Mouse (Mus musculus): ENCODE results near the gene 4930412O13Rik. TPM values are rescaled to one million over a fixed set of nuclear protein-coding genes. Genes with fewer than 3 reads are reported as not detected.
A peak's percentile ranks its signal among the peaks of the same experiment; 100 is the strongest.

Gene 4930412O13Rik
- polyA plus RNA-seq, 1 experiment, result not detected

DNA sequence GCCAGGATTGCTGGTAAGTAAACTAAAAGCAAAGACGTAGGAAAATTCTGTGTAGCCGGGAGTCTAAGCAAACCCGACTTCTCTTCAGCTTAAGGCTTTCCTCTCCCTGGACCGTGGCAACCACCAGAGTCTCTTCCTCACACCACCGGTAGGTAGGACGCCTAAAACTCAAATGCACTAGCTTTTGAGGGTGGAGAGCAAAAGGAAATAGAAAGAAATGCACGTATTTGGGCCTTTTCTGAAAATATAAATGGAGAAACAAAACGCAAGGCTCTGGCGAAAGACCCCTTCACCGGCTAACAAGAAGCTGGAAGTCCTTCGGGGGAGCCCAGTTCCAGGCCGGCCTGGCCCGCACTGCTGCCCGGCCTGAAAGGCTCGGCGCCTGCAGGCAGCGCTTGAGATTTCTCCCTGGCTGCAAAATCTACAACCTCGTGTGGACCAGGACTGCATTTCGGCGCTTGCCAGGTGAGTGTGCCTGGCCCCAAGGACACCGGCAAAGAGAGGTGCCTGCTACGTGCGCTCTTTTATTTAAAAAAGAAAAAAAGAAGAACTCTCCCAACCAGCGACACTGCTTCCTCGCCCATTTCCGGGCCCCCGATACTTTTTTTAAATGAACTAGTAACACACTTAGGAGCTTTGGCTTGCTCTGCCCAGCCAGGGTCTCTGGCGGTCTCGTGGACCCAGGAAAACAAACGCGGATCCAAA, 4.3 kb upstream of the 4930412O13Rik start:
- 26% methylated on average over 31 of the region's 31 CpGs for WGBS
- no peak for DNase-seq
- H3K4me3 ChIP-seq (replicated peaks; ENCODE audit: insufficient read depth, low read depth, low read length), result no peak overlapping the region
- no peak overlapping the region for H3K27ac ChIP-seq (ENCODE audit: insufficient read depth, low read length)
- no peaks in the 10 kb centered on the region; the same call in 1 of the 2 replicates for H3K4me1 ChIP-seq (ENCODE audit: control insufficient read depth, insufficient read depth, low read length)
- TF ChIP-seq CTCF (IDR thresholded peaks at IDR 0.05; ENCODE audit: borderline replicate concordance, insufficient read depth, low read depth, low read length) (no peak), POLR2A (IDR thresholded peaks at IDR 0.05; ENCODE audit: borderline replicate concordance, insufficient read depth, low read length) (no peak)
- peaks cover 12% of the 10 kb centered on the region; the same call in 1 of the 2 replicates for H3K27me3 ChIP-seq (ENCODE audit: control insufficient read depth, insufficient read depth, low read length)

DNA sequence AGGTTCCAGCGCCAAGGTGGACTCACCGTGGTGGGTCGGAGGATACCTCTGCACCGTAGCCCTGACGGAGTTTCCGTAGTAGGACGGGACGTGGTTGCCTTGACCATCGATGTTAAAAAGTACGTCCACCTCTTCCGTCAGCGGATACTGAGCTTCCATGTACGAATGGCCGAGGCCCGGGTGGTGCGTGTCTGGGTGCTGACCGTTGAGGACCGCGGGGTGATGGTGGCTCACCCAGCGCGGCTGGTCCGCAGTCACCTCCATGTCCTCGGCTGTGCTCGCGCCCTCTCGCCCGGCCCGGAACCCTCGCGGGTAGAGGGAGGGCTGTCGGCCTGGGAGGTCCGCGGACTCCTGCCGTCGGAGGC, 3.7 kb upstream of the 4930412O13Rik start:
- no peaks in the 10 kb centered on the region; the same call in 1 of the 2 replicates for H3K4me1 ChIP-seq (ENCODE audit: control insufficient read depth, insufficient read depth, low read length)
- no peak for TF ChIP-seq CTCF (IDR thresholded peaks at IDR 0.05; ENCODE audit: borderline replicate concordance, insufficient read depth, low read depth, low read length)
- no peak for TF ChIP-seq POLR2A (IDR thresholded peaks at IDR 0.05; ENCODE audit: borderline replicate concordance, insufficient read depth, low read length)
- no peak overlapping the region for H3K27ac ChIP-seq (ENCODE audit: insufficient read depth, low read length)
- H3K4me3 ChIP-seq (replicated peaks; ENCODE audit: insufficient read depth, low read depth, low read length), result no peak overlapping the region
- H3K27me3 ChIP-seq (ENCODE audit: control insufficient read depth, insufficient read depth, low read length), result peaks cover 16% of the 10 kb centered on the region
- WGBS, result 2% methylated on average over 35 of the region's 35 CpGs
- peak in 1 of 2 experiments; percentile 34 for DNase-seq

DNA sequence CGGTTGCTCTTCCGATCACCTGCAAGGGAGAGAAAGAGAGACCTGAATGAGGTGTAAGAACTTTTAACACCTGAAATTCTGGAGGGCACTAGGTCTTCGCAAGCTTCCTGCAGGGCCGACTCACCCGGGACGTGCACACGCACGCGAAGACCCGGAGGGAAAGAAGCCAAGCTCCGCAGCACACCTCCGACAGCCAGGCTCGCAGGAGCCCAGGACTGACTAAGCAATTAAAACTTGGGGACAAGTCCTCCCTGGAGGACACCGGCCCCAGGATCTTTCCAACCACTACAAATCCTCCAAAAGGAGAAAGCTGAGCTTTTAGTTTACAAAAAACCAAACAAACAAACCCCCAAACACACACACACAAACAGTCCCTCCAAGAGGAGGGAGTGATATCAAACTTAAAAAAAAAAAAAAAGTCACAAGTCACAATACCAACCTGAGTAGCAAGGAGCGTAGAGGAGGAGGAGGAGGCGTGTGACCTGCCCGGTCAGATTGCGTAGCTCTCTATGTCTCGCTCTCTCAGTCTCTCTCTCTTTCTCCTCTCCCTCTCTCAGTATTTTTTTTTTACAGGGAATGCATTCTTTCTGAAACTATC, 3.0 kb upstream of the 4930412O13Rik start:
- H3K4me3 ChIP-seq (replicated peaks; ENCODE audit: insufficient read depth, low read depth, low read length), result no peak overlapping the region
- H3K27me3 ChIP-seq (ENCODE audit: control insufficient read depth, insufficient read depth, low read length), result peaks cover 23% of the 10 kb centered on the region
- WGBS, result 3% methylated on average over 19 of the region's 19 CpGs

DNA sequence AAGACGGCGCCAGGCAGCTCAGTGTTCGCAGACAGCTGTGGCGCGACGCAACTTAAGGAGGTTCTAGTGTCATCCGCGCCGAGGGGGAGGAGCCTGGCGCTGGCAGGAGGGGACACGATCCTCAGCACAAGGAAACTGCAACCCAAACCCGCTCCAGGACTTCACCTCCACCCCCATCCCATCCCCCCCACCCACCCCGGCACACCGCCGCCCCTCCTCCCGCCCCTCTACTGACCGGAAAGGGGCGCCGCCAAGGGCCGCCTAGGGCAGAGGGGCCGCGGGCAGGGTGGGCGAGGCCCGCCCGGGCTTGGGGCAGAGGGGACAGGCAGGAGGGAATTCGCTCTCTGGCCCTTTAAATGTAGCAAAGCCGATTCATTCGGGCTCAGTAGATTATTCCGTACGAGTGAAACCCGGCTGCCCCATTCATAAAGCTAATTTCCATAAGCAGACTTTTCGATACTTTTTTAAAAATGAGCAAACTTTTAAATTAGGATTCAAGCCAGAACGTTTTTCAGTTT, 2.4 kb upstream of the 4930412O13Rik start:
- peaks cover 27% of the 10 kb centered on the region for H3K27me3 ChIP-seq (ENCODE audit: control insufficient read depth, insufficient read depth, low read length)
- DNase-seq, result no peak
- H3K27ac ChIP-seq (ENCODE audit: insufficient read depth, low read length), result no peak overlapping the region
- 2% methylated on average over 29 of the region's 33 CpGs for WGBS
- H3K4me3 ChIP-seq (replicated peaks; ENCODE audit: insufficient read depth, low read depth, low read length), result peak overlapping the region; percentile 0
- no peak for TF ChIP-seq CTCF (IDR thresholded peaks at IDR 0.05; ENCODE audit: borderline replicate concordance, insufficient read depth, low read depth, low read length)
- TF ChIP-seq POLR2A (IDR thresholded peaks at IDR 0.05; ENCODE audit: borderline replicate concordance, insufficient read depth, low read length), result no peak
- H3K4me1 ChIP-seq (ENCODE audit: control insufficient read depth, insufficient read depth, low read length), result no peaks in the 10 kb centered on the region; the same call in 1 of the 2 replicates

More for the DNA sequence above, 3.0 kb upstream of the 4930412O13Rik start:
- no peaks in the 10 kb centered on the region; the same call in 1 of the 2 replicates for H3K4me1 ChIP-seq (ENCODE audit: control insufficient read depth, insufficient read depth, low read length)
- no peak for DNase-seq
- no peak overlapping the region for H3K27ac ChIP-seq (ENCODE audit: insufficient read depth, low read length)
- TF ChIP-seq CTCF (IDR thresholded peaks at IDR 0.05; ENCODE audit: borderline replicate concordance, insufficient read depth, low read depth, low read length) (no peak), POLR2A (IDR thresholded peaks at IDR 0.05; ENCODE audit: borderline replicate concordance, insufficient read depth, low read length) (no peak)

DNA sequence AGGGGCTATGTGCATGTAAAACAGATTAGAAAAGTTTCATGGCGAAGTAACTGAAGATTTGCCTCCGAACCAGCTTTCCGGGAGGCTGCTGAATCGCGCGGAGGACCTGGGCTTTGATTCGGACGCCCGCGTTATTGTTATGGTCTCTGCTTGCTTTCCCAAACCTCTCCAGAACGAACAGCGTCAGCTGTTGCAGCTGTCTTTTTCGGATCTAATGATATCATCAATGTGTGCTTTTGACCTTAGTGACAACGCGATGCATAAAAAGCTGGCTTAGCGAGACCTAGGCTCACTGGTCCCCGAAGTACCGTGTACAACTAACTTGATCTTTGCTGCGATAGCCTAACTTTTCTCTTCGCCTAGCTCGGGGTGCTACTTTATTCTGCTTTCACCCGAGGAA, 2.0 kb upstream of the 4930412O13Rik start:
- peak in 1 of 2 experiments; percentile 36 for DNase-seq
- Histone ChIP-seq H3K4me3 (replicated peaks; ENCODE audit: insufficient read depth, low read depth, low read length) (peak overlapping the region; percentile 11), H3K27me3 (ENCODE audit: control insufficient read depth, insufficient read depth, low read length) (peaks cover 30% of the 10 kb centered on the region), H3K27ac (ENCODE audit: insufficient read depth, low read length) (no peak overlapping the region), H3K4me1 (ENCODE audit: control insufficient read depth, insufficient read depth, low read length) (no peaks in the 10 kb centered on the region; the same call in 1 of the 2 replicates)
- under 1% methylated on average over 22 of the region's 22 CpGs for WGBS
- TF ChIP-seq CTCF (IDR thresholded peaks at IDR 0.05; ENCODE audit: borderline replicate concordance, insufficient read depth, low read depth, low read length), result no peak
- TF ChIP-seq POLR2A (IDR thresholded peaks at IDR 0.05; ENCODE audit: borderline replicate concordance, insufficient read depth, low read length), result no peak

DNA sequence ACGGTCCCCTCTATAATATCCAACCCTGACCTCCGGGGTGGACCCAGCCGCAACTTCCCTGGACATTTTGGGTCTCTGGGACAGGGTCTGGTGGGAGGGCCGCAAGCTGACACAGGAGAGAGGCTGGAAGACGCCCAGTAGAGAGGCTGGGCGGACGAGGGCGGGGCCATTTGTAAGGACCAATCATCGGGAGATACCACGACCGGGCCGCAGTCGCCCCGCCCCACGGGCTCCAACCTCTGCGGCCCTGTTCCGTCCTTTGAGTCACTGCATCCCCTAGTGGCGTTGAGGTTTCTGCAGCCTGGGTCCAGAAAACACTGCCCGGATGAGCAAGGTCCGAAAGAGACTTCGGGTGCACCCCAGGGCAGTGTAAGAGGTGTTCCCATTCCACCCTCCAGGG, 1.6 kb upstream of the 4930412O13Rik start:
- peaks cover 33% of the 10 kb centered on the region for H3K27me3 ChIP-seq (ENCODE audit: control insufficient read depth, insufficient read depth, low read length)
- H3K4me3 ChIP-seq (replicated peaks; ENCODE audit: insufficient read depth, low read depth, low read length), result peak overlapping the region; percentile 11
- no peaks in the 10 kb centered on the region; the same call in 1 of the 2 replicates for H3K4me1 ChIP-seq (ENCODE audit: control insufficient read depth, insufficient read depth, low read length)
- TF ChIP-seq POLR2A (IDR thresholded peaks at IDR 0.05; ENCODE audit: borderline replicate concordance, insufficient read depth, low read length) (no peak), CTCF (IDR thresholded peaks at IDR 0.05; ENCODE audit: borderline replicate concordance, insufficient read depth, low read depth, low read length) (peak; percentile 46; the same call in 1 of the 2 replicates)
- DNase-seq, result peak; percentile 44 to 46
- H3K27ac ChIP-seq (ENCODE audit: insufficient read depth, low read length), result no peak overlapping the region
- WGBS, result under 1% methylated on average over 21 of the region's 21 CpGs

DNA sequence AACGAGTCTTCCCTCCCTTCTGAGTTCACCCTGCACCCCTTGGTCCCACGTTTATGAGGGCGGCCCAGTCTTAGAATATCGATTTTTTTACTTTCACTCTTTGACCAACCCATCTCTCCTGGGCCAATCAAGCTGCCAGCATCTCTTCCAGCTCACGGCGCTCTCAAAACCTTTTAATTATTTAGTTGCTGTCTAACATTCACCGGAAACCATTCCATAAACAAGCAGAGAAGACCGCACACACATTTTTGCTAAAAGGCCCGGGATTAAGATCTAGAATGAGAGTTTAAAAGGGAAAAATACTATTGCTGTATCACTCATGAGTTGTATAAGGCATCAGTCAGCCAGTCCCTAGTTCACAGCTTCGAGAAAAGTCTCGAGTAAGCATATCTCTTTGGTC, 781 bp upstream of the 4930412O13Rik start:
- no peak overlapping the region for H3K27ac ChIP-seq (ENCODE audit: insufficient read depth, low read length)
- no peaks in the 10 kb centered on the region; the same call in 1 of the 2 replicates for H3K4me1 ChIP-seq (ENCODE audit: control insufficient read depth, insufficient read depth, low read length)
- no peak for DNase-seq
- 11% methylated on average over 11 of the region's 11 CpGs for WGBS
- H3K27me3 ChIP-seq (ENCODE audit: control insufficient read depth, insufficient read depth, low read length), result peaks cover 38% of the 10 kb centered on the region
- no peak overlapping the region for H3K4me3 ChIP-seq (replicated peaks; ENCODE audit: insufficient read depth, low read depth, low read length)
- TF ChIP-seq POLR2A (IDR thresholded peaks at IDR 0.05; ENCODE audit: borderline replicate concordance, insufficient read depth, low read length) (no peak), CTCF (IDR thresholded peaks at IDR 0.05; ENCODE audit: borderline replicate concordance, insufficient read depth, low read depth, low read length) (no peak)

Data from cerebellum, adult 2 months (tissue).